34 mouse cellular contexts compared by ENCODE assay signal in the genomic region with DNA sequence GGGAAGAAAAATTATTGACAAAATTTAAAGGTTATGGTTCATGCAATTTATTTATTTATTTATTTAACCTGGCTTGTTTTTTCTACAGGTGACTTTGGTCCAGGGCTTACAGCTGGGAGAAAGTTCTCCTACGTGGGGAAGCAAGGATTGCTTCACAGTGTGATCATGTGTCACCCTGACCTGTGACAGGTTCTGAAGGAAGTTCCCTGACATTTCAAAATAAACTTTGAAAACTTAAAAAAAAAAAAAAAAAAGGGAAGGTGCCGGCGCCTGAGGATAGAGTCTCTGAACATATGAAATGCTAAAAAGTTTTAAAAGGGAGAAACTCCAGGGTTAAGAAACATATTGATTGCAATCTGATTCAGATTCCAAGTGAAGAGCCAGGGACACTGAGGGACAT. TPM values are rescaled to one million over a fixed set of nuclear protein-coding genes. Genes with fewer than 3 reads are reported as not detected.
"Had no signal": no experiment of that assay in that cellular context is flagged by ENCODE, and none has a peak within 500 bp of the region (broad histone marks: within the 10 kb centered on the region; RNA-seq: fewer than 3 reads in every experiment).

No protein-coding gene starts in this region.

- H3K9ac ChIP-seq: forebrain, postnatal 0 days; heart, embryonic 12.5 days; hindbrain, embryonic 12.5 days; hindbrain, embryonic 14.5 days; intestine, embryonic 15.5 days; limb, embryonic 12.5 days; liver, embryonic 13.5 days had no signal

- H3K4me1 ChIP-seq: heart, embryonic 10.5 days; heart, embryonic 12.5 days; hindbrain, embryonic 10.5 days; hindbrain, embryonic 12.5 days; intestine, embryonic 15.5 days; limb, embryonic 10.5 days; limb, embryonic 12.5 days had no signal

- DNase-seq: forebrain, postnatal 0 days; gastrocnemius, adult 2 months; gastrocnemius, postnatal 14 days; gastrocnemius, postnatal 36 days; heart, adult 18-20 months; heart, postnatal 10 days; heart, postnatal 4 days; kidney, adult 18-20 months; kidney, adult 8-10 months; kidney, postnatal 14 days; kidney, postnatal 36 days; layer of hippocampus, adult 9-11 months; layer of hippocampus, postnatal 36 days; liver, embryonic 13.5 days had no signal

- H3K36me3 ChIP-seq: heart, embryonic 10.5 days; heart, embryonic 12.5 days; hindbrain, embryonic 10.5 days; hindbrain, embryonic 12.5 days; intestine, embryonic 15.5 days; limb, embryonic 10.5 days; limb, embryonic 12.5 days; liver, embryonic 13.5 days had no signal

- H3K4me3 ChIP-seq: gastrocnemius, adult 2 months; heart, embryonic 10.5 days; heart, embryonic 12.5 days; hindbrain, embryonic 10.5 days; hindbrain, embryonic 12.5 days; intestine, embryonic 15.5 days; limb, embryonic 10.5 days; limb, embryonic 12.5 days; liver, embryonic 13.5 days had no signal

- H3K27ac ChIP-seq: gastrocnemius, adult 2 months; heart, embryonic 10.5 days; hindbrain, embryonic 10.5 days; hindbrain, embryonic 12.5 days; hindbrain, embryonic 14.5 days; intestine, embryonic 15.5 days; limb, embryonic 10.5 days; limb, embryonic 12.5 days; liver, embryonic 13.5 days had no signal

- ATAC-seq: forebrain, postnatal 0 days; hindbrain, embryonic 16.5 days; inflammation-experienced regulatory T-cells, adult 6 months; intestine, embryonic 15.5 days; intestine, postnatal 0 days had no signal

- H3K27me3 ChIP-seq: hindbrain, embryonic 12.5 days; intestine, embryonic 15.5 days; limb, embryonic 12.5 days; liver, embryonic 13.5 days had no signal

RNA-seq across cellular contexts. Expression of gene Hcar1, which starts 6.5 kb away (rescaled TPM):
- polyA plus RNA-seq: heart, embryonic 10.5 days; hindbrain, embryonic 10.5 days; inflammation-experienced regulatory T-cells, adult 6 months; limb, embryonic 10.5 days; limb, embryonic 12.5 days had no signal

RNA-seq across cellular contexts. Expression of gene Hcar2, which starts 21.1 kb away (rescaled TPM):
- total RNA-seq: forebrain, postnatal 0 days; gastrocnemius, adult 2 months; gastrocnemius, postnatal 14 days; heart, postnatal 4 days; left cerebral cortex, adult 18-20 months; left cerebral cortex, postnatal 10 days; left cerebral cortex, postnatal 25 days had no signal
- polyA plus RNA-seq: forebrain, postnatal 0 days; heart, embryonic 10.5 days; heart, embryonic 12.5 days; heart, embryonic 14.5 days; heart, embryonic 16.5 days; hindbrain, embryonic 12.5 days; hindbrain, embryonic 14.5 days; hindbrain, embryonic 16.5 days; kidney, embryonic 14.5 days; kidney, embryonic 16.5 days; limb, embryonic 10.5 days; liver, embryonic 11.5 days had no signal

RNA-seq across cellular contexts. Expression of gene Gm43518, which starts 40.9 kb away (rescaled TPM):
- polyA plus RNA-seq: large intestine, adult 2 months had no signal
